Mouse (Mus musculus): Measurements from ENCODE around the gene Atic. TPM values are rescaled to one million over a fixed set of nuclear protein-coding genes. Genes with fewer than 3 reads are reported as not detected.
A peak's percentile ranks its signal among the peaks of the same experiment; 100 is the strongest.

The Atic gene
- 10 to 100 TPM; 43.6 to 48.1 TPM for total RNA-seq (2021)
- long read RNA-seq, experiment 1, transcript Atic-201 (16 exons, 2,845 nt) = major isoform, 27 of 37 reads
- long read RNA-seq, experiment 1, partial matches to known transcripts = 6 of 37 reads
- long read RNA-seq, experiment 1, other reads (novel, unspliced or antisense) = 4 of 37 reads
- long read RNA-seq, experiment 2, transcript Atic-201 (16 exons, 2,845 nt) = major isoform, 11 of 12 reads
- long read RNA-seq, experiment 2, partial matches to known transcripts = 0 of 12 reads
- long read RNA-seq, experiment 2, other reads (novel, unspliced or antisense) = 1 of 12 reads

DNA sequence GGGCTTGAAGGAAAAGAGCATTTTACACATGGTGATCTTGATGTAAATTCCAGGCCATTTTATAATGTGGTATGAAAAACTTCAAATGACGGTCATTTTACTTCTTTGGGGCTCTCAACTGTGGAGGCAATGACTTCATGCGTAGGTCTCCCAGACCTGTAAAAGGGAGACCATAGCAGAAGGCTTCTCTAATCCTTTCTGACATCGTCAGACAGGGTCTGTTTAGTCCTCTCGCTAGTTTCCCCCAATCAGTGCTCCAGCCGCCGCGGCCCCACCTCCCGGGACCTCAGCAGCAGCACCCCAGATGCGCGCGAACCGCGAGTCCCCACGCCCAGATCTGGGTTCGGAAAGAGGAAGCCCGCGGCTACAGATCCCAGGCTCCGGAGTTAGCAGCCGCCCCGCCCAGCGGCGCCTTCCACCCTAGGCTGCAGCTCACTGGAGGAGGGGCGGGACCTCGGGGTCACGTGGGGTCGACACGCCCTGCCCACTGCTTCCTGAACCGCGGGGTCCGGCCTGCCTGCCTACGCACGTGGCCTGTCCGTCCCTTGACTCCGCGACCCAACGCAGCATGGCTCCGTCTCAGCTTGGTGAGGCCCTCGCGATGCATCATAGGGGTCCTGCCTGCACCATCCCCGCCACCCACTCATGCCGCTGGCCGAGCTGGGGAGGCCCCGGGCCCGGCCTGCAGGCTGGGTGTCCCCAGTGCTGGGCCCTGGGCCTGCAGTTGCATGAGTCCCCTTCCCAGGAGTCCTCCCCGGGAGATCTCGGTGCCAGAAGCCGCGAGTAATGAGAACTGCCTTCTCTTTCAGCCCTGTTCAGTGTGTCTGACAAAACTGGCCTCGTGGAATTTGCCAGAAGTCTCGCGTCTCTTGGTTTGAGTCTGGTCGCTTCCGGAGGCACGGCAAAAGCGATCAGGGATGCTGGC, at the start of gene Atic:
Gene Atic, plus strand, starts transcription at position 463 of the 925 bp plus-strand sequence.
- DNase-seq = peak; percentile 94

DNA sequence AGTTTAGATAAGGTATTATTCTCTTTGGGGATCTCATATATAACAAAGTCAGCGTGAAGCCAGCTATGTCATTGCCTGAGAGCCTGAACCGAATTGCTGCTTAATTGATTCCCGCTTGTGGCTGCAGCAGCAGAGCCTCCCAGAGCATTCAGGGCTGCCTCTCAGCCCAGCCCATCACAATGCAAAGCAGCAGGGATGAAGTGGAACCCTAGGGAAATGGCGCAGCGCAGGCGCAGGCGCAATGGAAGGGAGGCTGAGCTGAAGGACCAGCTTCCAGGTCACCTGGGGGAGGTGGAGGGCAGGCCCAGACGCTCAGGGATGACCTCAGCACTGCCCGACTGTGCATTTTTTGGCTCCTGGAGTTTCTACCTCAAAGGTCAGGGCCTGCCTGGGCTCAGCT, 49.7 kb upstream of the Atic start:
- no peak for DNase-seq

DNA sequence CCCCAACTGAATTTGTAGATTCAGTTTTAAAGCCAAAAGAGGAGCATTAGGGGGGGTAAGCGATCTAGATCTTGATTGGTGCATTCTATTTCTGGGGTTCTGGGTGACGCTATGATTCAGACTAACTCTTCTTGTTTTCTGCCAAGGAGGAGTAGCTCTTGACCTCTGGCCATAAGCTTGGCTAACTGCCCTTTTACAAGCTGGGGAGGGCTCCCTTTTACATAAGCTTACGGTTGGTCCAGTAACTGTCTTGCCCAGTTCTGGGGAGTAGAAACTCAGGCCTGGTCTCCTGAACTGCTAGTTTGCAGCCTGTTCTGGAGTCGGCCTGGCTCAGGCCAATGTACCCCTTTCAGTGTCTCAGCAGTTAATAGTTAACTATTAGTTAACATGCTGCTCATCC, 41.9 kb upstream of the Atic start:
- DNase-seq = no peak

DNA sequence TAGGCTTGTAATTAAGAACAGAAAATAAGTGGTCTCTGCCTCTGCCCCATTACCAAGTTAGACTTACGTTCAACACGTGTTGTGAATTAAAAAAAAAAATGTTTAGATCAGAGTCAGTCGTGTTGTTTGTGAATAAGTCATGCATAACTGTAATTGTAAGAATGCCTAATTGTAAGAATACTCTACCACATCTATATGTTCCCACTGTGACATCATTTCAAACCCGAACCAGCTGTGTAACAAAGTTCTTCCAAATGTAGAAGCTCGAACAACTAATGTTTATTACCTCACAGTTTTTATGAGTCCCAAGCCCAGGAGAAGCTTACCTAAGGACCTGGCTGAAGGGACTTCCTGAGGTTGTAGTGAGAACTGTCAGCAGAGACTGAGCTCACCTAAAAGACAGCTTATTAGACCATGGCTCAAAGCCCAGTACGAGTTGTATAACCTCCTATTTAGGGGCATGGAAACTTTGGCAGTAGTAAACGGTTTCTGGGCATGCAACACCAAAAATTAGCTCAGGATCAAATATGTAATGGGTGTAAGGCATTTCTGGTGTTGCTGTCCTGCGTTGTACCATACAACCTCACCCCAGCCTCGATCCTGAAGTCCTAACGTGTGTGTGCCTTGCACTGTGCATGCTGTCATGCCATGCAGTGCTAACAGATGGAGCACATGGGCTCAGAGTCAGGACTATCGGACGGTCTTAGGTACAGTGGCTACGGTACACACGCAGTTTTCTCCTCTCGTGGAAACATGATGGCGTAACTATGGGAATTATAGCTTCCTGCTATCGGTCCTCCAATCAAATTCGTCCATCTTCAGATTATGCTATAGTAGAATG, 27.9 kb upstream of the Atic start:
- DNase-seq = no peak

DNA sequence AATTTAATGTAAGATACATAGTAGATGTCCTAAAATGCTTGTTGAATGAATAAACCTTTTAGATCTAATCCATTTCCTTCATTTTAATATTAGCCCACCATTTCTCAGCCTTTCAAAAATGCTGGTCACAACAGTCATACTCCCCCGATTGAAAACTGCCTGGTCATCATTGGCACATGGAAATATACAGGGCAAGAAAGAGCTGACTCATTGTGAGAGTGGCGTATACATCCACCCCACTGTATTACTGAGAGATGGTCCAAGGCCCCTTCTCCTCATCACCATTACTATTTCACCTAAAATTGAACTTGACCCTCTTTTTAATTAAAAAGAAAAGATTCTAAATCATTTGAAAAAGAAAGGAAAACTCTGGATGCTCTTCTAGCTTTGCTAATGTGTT, 26.2 kb upstream of the Atic start:
- no peak for DNase-seq

DNA sequence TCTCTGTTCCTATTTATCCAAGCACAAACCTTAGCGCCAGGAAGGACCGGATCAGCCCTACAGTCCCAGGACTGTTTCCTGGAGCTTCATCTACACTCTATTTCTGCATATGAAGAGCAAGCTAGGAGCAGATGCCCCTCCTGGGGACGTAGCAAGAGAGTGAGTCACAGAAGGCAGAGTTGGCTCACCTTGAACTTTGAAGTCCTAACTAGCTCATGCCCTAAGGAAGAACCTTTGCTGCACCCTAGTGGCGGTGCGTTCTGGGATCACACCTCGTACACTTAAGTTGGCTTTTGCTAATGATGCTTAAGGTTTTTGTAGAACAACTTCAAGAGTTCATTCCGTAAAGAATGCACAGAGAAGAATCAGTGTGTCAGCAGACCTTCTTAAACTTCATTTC, 25.3 kb upstream of the Atic start:
- DNase-seq = peak; percentile 82

DNA sequence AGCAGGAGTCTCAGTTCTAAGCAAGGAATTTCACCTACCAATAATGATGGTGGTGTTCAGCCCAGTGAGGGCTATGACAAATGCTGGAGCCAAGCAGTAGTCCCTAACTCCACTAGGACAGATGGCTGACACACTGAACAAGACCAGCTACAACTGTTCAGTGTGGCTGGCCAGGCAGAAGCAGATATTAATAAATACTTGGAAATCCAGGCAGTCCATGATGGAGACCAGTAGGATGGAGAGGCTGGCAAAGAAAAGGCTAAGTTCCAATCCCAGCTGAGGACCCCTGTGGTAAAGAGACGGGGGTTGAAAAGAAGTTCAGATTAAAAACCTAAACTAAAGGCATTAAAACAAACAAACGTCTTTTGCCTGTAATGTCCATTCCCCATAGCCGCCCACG, 17.3 kb upstream of the Atic start:
- no peak for DNase-seq

DNA sequence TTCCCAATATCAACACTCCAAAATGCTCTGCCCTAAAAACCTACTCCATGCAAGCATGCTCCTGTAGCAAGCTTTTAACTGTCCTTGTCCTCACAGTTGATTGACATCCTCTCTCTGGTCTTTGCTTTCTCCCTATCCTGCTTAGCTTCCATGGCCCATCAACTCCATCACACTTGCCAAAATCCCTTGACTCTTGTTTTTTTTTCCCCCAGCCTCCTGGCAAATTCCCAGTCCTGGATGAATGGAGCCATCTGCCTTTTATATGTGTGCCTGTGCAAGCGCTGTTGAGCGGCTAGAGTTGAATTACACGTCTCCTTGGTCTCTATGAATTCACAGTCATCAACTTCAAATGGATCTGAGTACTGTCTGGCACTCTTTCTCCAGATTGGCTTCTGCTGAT, 16.5 kb upstream of the Atic start:
- no peak for DNase-seq

DNA sequence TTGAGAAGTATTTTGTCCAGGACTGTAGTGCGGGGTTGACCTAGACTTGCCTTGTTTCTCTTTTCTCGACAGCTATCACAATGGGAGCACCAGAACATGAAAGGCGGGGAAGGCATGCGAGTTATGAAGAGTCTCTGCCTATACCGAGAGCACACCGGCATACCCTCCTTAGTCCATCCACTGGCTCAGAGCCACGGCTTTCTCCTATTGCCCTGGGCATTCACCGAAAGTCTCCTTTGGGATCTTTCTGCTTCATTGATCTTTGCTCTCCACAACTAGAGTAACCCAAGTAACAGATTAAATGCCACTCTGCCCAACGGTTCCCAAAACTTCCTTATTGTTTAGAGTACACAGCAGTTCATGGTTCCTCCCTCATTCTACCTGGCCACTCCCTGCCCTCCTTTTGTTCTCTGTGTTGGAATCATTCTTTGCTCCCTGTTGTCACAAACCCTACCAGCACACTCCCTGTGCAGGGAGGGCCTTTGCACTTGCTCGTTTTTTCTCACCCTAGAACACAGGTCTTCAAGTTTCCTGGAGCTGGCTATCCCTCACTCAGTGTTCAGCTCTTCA, 6.2 kb upstream of the Atic start:
- DNase-seq = no peak

DNA sequence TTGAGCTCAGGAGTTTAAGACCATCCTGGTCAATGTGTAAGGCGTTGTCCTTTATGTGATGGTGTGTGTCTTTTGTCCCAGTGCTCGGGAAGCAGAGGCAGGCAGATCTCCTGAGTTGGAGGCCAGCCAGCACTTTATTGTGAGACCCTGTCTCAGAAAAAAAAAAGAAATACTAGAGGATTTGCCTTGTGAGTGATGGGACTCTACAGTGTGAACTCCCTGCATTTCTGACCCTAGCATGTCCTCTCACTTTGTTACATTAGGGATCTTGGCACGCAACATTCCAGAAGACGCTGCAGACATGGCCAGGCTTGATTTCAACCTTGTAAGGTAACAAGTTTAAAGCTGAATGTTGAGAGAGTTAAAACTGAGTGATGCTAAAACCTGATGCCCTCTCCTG, 3.7 kb downstream of the Atic start:
- DNase-seq = no peak

DNA sequence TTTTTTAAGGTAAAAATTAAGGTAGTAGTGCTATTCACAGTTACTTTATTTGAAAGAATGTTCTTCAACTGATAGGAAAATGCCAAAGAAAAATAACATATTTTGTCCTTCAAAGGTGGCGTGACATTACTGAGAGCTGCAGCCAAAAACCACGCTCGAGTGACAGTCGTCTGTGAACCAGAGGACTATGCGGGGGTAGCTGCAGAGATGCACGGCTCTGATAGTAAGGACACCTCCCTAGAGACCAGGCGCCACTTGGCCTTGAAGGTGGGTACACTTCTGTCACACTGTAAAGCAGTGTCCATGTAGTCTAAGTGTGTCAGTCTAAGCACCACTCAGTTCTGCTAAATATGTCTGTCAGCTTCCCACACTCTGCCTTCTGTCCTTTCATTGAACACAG, 7.3 kb downstream of the Atic start:
- no peak for DNase-seq

DNA sequence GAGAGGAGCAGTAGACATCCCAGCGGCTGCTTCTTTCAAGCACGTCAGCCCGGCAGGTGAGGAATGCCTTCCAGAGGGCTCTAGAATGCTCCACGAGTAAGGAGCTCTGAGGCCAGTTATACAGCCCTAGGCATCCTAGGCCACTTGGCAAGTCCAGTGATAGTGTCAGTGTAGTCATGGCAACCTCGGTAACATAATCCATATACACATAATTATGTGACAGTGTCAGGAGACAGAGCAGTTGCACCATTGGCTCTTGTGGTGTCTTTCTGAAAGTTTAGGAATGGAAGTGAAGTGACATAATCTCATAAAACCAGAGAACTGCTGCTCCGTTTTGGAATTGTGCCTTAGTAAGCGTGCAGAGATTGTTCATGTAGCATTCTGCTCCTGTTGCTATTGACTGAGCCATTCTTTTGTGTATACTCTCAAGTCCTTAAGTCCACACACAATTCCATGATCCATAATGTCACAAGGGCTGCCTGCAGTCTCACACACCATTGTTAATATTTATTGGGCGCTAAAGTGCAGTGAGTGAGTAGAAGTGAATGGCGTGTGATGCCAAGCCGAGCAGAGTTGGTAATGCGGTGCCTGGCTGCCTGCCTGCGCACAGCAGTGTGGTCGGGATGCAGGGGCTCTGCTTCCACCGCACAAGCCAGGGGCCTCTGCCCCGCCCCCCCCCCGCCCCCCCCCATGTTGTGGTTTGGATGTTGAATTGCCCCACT, 11.1 kb downstream of the Atic start:
- no peak for DNase-seq

DNA sequence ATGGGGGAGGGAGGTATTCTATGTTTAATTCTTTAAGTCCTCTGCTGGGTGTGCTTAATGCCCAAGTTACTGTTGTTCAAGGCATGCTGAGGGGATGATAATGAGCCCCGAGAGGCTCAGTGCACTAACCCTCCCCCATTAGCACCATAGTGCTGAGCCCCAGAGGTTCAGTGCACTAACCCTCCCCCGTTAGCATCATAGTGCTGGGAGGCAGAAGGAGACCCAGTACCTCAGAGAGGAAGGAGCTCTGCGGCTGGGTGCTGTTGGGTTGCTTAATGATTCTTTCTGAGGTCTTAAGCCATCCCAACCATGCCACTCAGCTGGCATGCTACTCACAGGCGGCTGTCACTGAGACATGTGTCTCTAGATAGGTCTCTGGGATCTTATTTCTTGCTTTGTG, 13.2 kb downstream of the Atic start:
- DNase-seq = no peak

DNA sequence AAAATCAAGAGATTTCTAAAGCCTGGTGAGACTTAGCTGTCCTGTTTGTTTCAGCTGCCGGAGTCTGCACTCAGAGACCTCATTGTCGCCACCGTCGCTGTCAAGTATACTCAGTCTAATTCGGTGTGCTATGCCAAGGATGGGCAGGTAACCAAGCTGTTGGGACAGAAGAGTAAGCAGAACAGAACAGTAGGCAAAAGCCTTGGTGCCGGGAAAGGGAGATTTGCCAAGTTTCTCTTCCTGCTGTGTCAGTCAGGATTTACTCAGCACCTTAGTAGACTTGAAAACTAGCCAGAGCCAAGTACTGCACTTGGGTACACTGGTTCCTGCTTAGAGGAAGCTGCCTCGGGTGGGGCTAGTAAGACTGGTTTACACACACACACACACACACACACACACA, 19.0 kb downstream of the Atic start:
- peak; percentile 13 for DNase-seq

DNA sequence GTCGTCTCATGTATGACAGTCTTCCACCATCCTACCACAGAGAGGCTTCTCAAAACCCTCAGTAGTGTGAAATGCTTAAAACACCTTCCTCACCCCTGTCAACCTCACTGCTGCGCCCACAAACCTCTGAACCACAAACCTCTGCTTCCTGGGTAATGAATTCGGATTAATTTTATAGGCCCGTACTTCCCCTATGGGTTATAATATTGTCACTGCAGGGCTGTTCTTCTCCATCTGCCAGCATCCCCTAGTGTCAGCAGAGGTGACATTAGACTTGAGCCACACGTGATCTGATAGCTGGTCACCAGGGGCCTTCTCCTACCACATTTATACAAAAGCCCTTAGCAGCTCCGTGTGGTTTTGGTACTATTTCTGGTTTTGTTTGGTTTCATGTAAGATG, 19.9 kb downstream of the Atic start:
- DNase-seq = no peak

DNA sequence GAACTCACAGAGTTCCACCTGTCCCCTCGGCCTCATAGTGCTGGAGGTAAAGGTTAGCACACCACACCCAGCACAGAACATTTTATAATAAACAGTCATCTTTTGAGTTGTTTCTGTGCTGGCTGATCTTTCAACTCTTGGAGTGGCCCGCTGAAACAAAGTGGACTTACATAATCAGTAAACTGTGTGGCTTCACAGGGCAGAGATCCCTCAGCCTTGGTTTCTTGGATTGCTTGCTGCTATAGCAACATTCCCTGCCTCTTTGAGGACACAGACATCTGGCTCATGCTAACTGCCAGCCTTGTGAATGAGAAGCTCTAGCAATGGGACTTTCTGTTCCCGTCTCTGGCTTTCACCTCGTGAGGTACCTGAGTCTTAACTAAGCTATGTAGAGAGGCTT, 22.6 kb downstream of the Atic start:
- peak; percentile 57 for DNase-seq

DNA sequence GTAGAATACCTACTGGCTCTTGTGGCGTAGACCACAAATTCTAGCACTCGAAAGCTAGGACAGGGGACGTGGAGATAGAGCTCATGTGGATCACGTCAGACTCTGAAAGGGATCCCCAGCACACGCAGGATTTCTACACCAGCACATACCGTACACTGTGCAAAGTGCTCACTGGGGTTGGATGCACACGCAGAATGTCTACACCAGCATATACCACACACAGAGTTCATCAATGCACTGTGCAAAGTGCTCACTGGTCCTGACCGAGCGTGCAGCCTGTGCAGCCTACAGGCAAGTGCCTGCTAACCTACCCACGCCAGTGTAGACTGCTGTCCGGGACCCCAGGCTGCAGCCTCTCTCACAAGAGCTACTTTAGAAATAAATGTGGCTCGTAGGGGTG, 23.5 kb downstream of the Atic start:
- DNase-seq = no peak

DNA sequence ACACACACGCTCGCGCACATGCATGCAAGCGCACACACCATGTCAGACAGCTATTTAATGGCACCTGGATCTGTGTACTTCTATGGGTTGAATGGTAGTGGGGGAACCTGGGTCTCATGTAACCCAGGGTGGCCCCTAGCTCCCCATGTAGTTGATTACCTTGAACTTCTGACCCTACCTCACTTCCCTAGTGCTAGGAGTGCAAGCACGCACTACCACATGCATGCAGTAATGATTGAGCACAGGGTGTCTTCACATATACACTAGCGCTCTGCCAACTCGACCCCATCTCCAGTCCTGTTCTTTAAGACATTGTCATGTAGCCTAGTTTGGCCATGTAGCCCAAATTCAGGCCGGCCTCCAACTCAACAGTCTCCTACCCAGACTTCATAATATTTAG, 26.4 kb downstream of the Atic start:
- no peak for DNase-seq

DNA sequence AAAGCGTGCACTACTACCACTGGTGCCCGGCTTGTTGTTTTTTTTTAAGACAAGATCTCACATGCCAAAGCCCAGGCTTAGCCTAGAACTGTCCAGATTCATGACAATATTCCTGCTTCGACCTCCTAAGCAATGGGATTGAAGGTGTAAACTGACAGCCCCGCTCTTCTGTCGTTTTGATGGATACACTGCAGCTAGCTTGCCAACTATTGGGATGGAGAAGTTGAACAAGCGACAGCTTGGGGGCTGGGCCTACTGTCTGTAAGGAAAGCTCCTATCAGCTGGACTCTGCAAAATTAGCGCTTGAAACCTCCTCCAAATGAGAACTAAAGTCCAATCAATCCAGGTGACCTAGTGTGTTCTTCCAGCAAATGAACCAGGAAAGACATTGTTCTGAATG, 26.9 kb downstream of the Atic start:
- no peak for DNase-seq

DNA sequence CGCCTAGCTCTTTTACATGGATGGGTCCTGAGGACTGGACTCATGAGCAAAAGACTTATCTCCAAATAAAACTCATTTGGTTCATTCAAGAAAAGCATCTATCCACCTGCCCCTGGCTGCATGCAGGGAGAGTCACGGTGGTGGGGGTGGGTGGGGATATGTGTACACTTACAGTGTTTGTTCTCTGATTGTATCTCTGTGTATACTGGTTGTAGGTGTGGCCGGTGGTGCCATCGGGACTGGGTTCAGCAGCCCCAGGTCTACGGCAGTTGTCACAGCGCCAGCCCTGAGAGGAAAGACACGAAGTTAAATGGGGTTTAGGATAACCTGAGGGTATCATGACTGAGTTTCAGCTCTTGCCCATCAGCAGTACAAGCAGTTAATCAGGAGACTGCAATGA, 29.7 kb downstream of the Atic start:
- no peak for DNase-seq

DNA sequence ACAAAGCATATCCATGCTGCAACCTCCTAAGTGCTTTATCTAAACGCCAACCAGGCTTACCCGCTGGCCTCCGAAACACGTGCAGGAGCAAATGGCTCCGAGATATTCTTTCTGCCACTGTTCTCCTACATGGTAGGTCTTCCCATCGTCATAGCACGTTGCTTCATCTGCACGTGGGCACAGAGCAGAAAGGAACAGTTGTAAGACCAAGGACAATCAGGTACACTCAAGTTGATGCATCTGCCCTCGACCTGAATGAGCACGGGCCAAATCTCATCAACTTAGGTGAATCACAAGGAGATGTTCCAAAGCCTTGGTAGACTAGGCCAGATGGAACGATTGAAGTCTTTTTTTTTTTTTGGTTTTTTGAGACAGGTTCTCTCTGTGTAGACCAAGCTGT, 33.1 kb downstream of the Atic start:
- no peak for DNase-seq

DNA sequence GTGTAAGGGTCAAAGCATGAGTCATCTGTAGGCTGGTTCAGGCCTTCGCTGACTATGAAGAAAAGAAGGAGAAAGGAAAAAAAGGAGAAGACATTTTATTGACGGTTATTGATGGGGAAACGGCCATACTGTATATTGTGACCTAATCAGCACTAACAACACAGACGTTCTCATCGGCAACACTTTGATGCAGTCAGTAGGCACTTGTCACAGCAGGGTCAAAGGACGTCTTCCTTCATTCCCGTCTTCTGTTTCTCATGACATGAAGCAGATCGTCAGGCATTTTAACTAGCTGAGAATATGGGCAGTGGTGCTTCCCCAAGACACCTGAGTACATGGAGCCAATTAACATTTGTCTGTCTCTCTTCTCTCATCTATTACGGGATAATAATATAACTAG, 36.2 kb downstream of the Atic start:
- no peak for DNase-seq

Data from adrenal gland, postnatal 10 days (tissue).